Mouse (Mus musculus) heart, embryonic 12.5 days (tissue): ENCODE data around the gene Abca7. TPM values are rescaled to one million over a fixed set of nuclear protein-coding genes. Genes with fewer than 3 reads are reported as not detected.

ENCODE experiments used
- ATAC-seq: fragments of 200-750 bp; cut with Nextera tagmentation; 2 replicates; pipeline ENCODE4 v1.8.0; 2017; ENCODE audit warnings: moderate TSS enrichment, moderate library complexity; ENCODE audit not compliant: insufficient number of reproducible peaks, low FRiP score
- H3K27ac ChIP-seq: fragments of 300-500 bp; sonication (generic); 2 replicates; pipeline ENCODE4 v1.5.1; 2016; ENCODE audit warnings: mild to moderate bottlenecking, moderate library complexity; ENCODE audit not compliant: poor library complexity, severe bottlenecking
- H3K27me3 ChIP-seq: fragments of 300-500 bp; sonication (generic); replicated peaks from 2 replicates; pipeline ENCODE4 v1.6.1; 2016; ENCODE audit warnings: mild to moderate bottlenecking, moderate library complexity
- H3K36me3 ChIP-seq: fragments of 300-500 bp; sonication (generic); 2 replicates; pipeline ENCODE4 v1.6.1; 2016; ENCODE audit warnings: mild to moderate bottlenecking, moderate library complexity
- H3K4me1 ChIP-seq: fragments of 300-500 bp; sonication (generic); replicated peaks from 2 replicates; pipeline ENCODE4 v1.6.1; 2016; ENCODE audit warnings: mild to moderate bottlenecking
- H3K4me2 ChIP-seq: fragments of 300-500 bp; sonication (generic); 2 replicates; pipeline ENCODE4 v1.6.1; 2016; ENCODE audit warnings: mild to moderate bottlenecking, moderate library complexity
- H3K4me3 ChIP-seq: fragments of 300-500 bp; sonication (generic); 2 replicates; pipeline ENCODE4 v1.5.1; 2016; ENCODE audit warnings: mild to moderate bottlenecking
- H3K9ac ChIP-seq: fragments of 300-500 bp; sonication (generic); 2 replicates; pipeline ENCODE4 v1.6.1; 2016; ENCODE audit warnings: mild to moderate bottlenecking, moderate library complexity
- H3K9me3 ChIP-seq: fragments of 300-500 bp; sonication (generic); replicated peaks from 2 replicates; pipeline ENCODE4 v1.6.1; 2016; ENCODE audit warnings: mild to moderate bottlenecking, moderate library complexity
- WGBS: fragments of 180-500 bp; shearing (Covaris S2); methylation state at CpG from one replicate; pipeline ENCODE4 v1.1.7; 2016; 5-methylcytosine and 5-hydroxymethylcytosine counted together
- polyA plus RNA-seq: library from polyadenylated mRNA; unstranded; fragments of >200 nt; fragmentation: Nextera tagmentation; extraction: Ambion mirVana; gene quantifications from 2 replicates; pipeline ENCODE4 v1.2.1, GENCODE M21; 2016

Gene Abca7
- polyA plus RNA-seq, 1 experiment from 2014 or later, result 5.1 TPM

- no peak overlapping the region for H3K4me3 ChIP-seq
These were observed 25.0 kb downstream of the Abca7 start for GRCm38 (mm10) chr10:80021320-80021641.

GRCm38 (mm10) chr10:80022164-80022563 is 25.9 kb downstream of the Abca7 start:
- peaks cover 17% of the 10 kb centered on the region; the same call in 1 of the 2 replicates for H3K36me3 ChIP-seq
- no peak overlapping the region for H3K4me2 ChIP-seq
- no peak overlapping the region for H3K4me3 ChIP-seq
- ATAC-seq, result no peak
- H3K9me3 ChIP-seq, result no peaks in the 10 kb centered on the region
- H3K9ac ChIP-seq, result no peak overlapping the region
- no peak overlapping the region for H3K27ac ChIP-seq
- 91% methylated on average over 12 of the region's 12 CpGs for WGBS
- H3K4me1 ChIP-seq, result peaks cover 21% of the 10 kb centered on the region
- H3K27me3 ChIP-seq, result peaks cover 6% of the 10 kb centered on the region; the same call in 1 of the 2 replicates

More at GRCm38 (mm10) chr10:80021320-80021641, 25.0 kb downstream of the Abca7 start:
- Histone ChIP-seq H3K4me2 (no peak overlapping the region), H3K36me3 (peaks cover 13% of the 10 kb centered on the region; the same call in 1 of the 2 replicates), H3K4me1 (peaks cover 24% of the 10 kb centered on the region), H3K27me3 (peaks cover 6% of the 10 kb centered on the region; the same call in 1 of the 2 replicates), H3K27ac (no peak overlapping the region), H3K9ac (no peak overlapping the region), H3K9me3 (no peaks in the 10 kb centered on the region)
- 89% methylated on average over 13 of the region's 13 CpGs for WGBS
- no peak for ATAC-seq

- Histone ChIP-seq H3K9ac (no peak overlapping the region), H3K9me3 (no peaks in the 10 kb centered on the region), H3K36me3 (peaks cover 17% of the 10 kb centered on the region; the same call in 1 of the 2 replicates), H3K4me3 (no peak overlapping the region), H3K27me3 (peaks cover 1% of the 10 kb centered on the region; the same call in 1 of the 2 replicates), H3K4me2 (no peak overlapping the region), H3K4me1 (peaks cover 21% of the 10 kb centered on the region), H3K27ac (no peak overlapping the region)
- ATAC-seq, result no peak
- WGBS, result 93% methylated on average over 8 of the region's 8 CpGs
These were observed 26.5 kb downstream of the Abca7 start for GRCm38 (mm10) chr10:80022806-80023205.

- Histone ChIP-seq H3K4me2 (no peak overlapping the region), H3K4me3 (no peak overlapping the region), H3K27ac (no peak overlapping the region), H3K9ac (no peak overlapping the region), H3K4me1 (peaks cover 17% of the 10 kb centered on the region), H3K27me3 (no peaks in the 10 kb centered on the region), H3K9me3 (no peaks in the 10 kb centered on the region), H3K36me3 (peaks cover 17% of the 10 kb centered on the region; the same call in 1 of the 2 replicates)
- no peak for ATAC-seq
- 84% methylated on average over 5 of the region's 5 CpGs for WGBS
These were observed 27.5 kb downstream of the Abca7 start for GRCm38 (mm10) chr10:80023758-80024157.

- 76% methylated on average over 15 of the region's 15 CpGs for WGBS
- peaks cover 11% of the 10 kb centered on the region for H3K4me1 ChIP-seq
- H3K4me2 ChIP-seq, result no peak overlapping the region
- no peak for ATAC-seq
- H3K27ac ChIP-seq, result no peak overlapping the region
- peaks cover 21% of the 10 kb centered on the region; the same call in 1 of the 2 replicates for H3K36me3 ChIP-seq
- H3K4me3 ChIP-seq, result no peak overlapping the region
- H3K9me3 ChIP-seq, result no peaks in the 10 kb centered on the region
- H3K9ac ChIP-seq, result no peak overlapping the region
- H3K27me3 ChIP-seq, result no peaks in the 10 kb centered on the region
These were observed 28.1 kb downstream of the Abca7 start for GRCm38 (mm10) chr10:80024229-80025043.

- H3K27me3 ChIP-seq, result no peaks in the 10 kb centered on the region
- peaks cover 21% of the 10 kb centered on the region; the same call in 1 of the 2 replicates for H3K36me3 ChIP-seq
- no peak overlapping the region for H3K4me2 ChIP-seq
- H3K9me3 ChIP-seq, result no peaks in the 10 kb centered on the region
- H3K4me3 ChIP-seq, result no peak overlapping the region
- ATAC-seq, result no peak
- no peak overlapping the region for H3K9ac ChIP-seq
- no peak overlapping the region for H3K27ac ChIP-seq
- WGBS, result 57% methylated on average over 4 of the region's 4 CpGs
- peaks cover 5% of the 10 kb centered on the region for H3K4me1 ChIP-seq
These were observed 28.7 kb downstream of the Abca7 start for GRCm38 (mm10) chr10:80025044-80025347.

- no peak for ATAC-seq
- H3K36me3 ChIP-seq, result peaks cover 25% of the 10 kb centered on the region; the same call in 1 of the 2 replicates
- no peak overlapping the region for H3K4me3 ChIP-seq
- H3K4me2 ChIP-seq, result no peak overlapping the region
- H3K4me1 ChIP-seq, result 0 out of 2 replicates have a peak, but pooled peaks cover 1% of the 10 kb centered on the region
- no peak overlapping the region for H3K9ac ChIP-seq
- H3K9me3 ChIP-seq, result no peaks in the 10 kb centered on the region
- H3K27me3 ChIP-seq, result no peaks in the 10 kb centered on the region
- no peak overlapping the region for H3K27ac ChIP-seq
- 77% methylated on average over 10 of the region's 10 CpGs for WGBS
These were observed 29.2 kb downstream of the Abca7 start for GRCm38 (mm10) chr10:80025463-80025862.

GRCm38 (mm10) chr10:80025889-80026288 is 29.6 kb downstream of the Abca7 start:
- no peak overlapping the region for H3K9ac ChIP-seq
- H3K27me3 ChIP-seq, result no peaks in the 10 kb centered on the region
- 65% methylated on average over 12 of the region's 12 CpGs for WGBS
- H3K36me3 ChIP-seq, result peaks cover 27% of the 10 kb centered on the region
- no peaks in the 10 kb centered on the region for H3K4me1 ChIP-seq
- no peak overlapping the region for H3K27ac ChIP-seq
- ATAC-seq, result 0 out of 2 replicates have a peak, but pooled peaks have one; percentile 26
- H3K4me2 ChIP-seq, result no peak overlapping the region
- H3K4me3 ChIP-seq, result no peak overlapping the region
- no peaks in the 10 kb centered on the region for H3K9me3 ChIP-seq

- Histone ChIP-seq H3K9me3 (no peaks in the 10 kb centered on the region), H3K27ac (no peak overlapping the region), H3K36me3 (peaks cover 20% of the 10 kb centered on the region), H3K4me1 (peaks cover 9% of the 10 kb centered on the region), H3K4me2 (no peak overlapping the region), H3K27me3 (no peaks in the 10 kb centered on the region), H3K9ac (no peak overlapping the region), H3K4me3 (no peak overlapping the region)
- ATAC-seq, result no peak
- WGBS, result 74% methylated on average over 20 of the region's 20 CpGs
These were observed 31.6 kb downstream of the Abca7 start for GRCm38 (mm10) chr10:80027681-80028520.

GRCm38 (mm10) chr10:80028521-80028846 is 32.2 kb downstream of the Abca7 start:
- Histone ChIP-seq H3K4me2 (no peak overlapping the region), H3K27ac (no peak overlapping the region), H3K4me3 (no peak overlapping the region), H3K9ac (no peak overlapping the region), H3K9me3 (no peaks in the 10 kb centered on the region), H3K27me3 (no peaks in the 10 kb centered on the region), H3K36me3 (peaks cover 20% of the 10 kb centered on the region), H3K4me1 (peaks cover 15% of the 10 kb centered on the region)
- ATAC-seq, result no peak
- WGBS, result 86% methylated on average over 13 of the region's 13 CpGs

- peaks cover 25% of the 10 kb centered on the region for H3K36me3 ChIP-seq
These were observed 33.9 kb downstream of the Abca7 start for GRCm38 (mm10) chr10:80030191-80030590.

More at GRCm38 (mm10) chr10:80030191-80030590, 33.9 kb downstream of the Abca7 start:
- Histone ChIP-seq H3K27ac (no peak overlapping the region), H3K4me2 (no peak overlapping the region), H3K9ac (no peak overlapping the region), H3K9me3 (no peaks in the 10 kb centered on the region), H3K27me3 (no peaks in the 10 kb centered on the region), H3K4me3 (no peak overlapping the region), H3K4me1 (peaks cover 31% of the 10 kb centered on the region)
- no peak for ATAC-seq
- WGBS, result 89% methylated on average over 9 of the region's 9 CpGs
